Mouse (Mus musculus): ENCODE measurements around the gene Mylk. TPM values are rescaled to one million over a fixed set of nuclear protein-coding genes. Genes with fewer than 3 reads are reported as not detected.
A peak's percentile ranks its signal among the peaks of the same experiment; 100 is the strongest.
"Not testable (repeated sequence)": the region's sequence is repeated elsewhere in the genome, so short reads cannot be mapped to it uniquely, and the experiment has no call there.

The Mylk gene
- polyA plus RNA-seq (2012; ENCODE audit: insufficient read depth, insufficient read length, missing spikeins): 1.0 and 1.3 TPM in 2 replicates

DNA sequence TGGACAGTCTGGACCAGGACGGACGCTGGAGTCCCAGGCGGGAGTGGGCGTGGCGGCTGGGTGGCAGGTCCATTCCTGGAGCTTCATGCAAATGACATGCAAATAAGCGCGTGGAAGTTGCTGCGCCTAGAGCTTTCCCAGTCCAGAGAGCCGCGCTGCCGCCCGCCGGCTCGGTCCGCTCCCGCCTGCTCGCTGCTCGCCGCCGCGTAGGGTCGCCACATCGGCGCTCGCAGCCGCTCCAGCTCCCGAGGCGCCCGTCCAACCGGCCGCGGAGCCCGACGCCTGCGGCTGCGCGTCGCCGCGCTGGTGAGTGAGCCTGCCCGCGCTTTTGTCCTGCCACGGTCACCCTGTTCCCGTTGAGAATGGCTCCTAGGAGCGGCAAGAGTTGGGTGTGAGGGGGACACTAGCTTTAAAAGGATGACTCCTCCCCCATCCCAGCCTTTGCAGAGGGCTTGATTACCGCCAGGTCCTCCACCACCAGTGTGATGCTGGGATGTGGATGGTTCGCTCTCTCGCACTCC is at the start of gene Mylk:
Gene Mylk (plus strand): TSS at position 146 of the 521 bp plus-strand sequence.
- TF ChIP-seq CTCF (IDR thresholded peaks at IDR 0.05; ENCODE audit: low read depth, low read length): no peak
- no peak for TF ChIP-seq POLR2A (IDR thresholded peaks at IDR 0.05; ENCODE audit: borderline replicate concordance, low read depth, low read length)
- no peaks in the 10 kb centered on the region for H3K4me1 ChIP-seq (ENCODE audit: control insufficient read depth, insufficient read depth, low read length)
- H3K27ac ChIP-seq (ENCODE audit: insufficient read depth, low read depth, low read length): no peak within 1 kb of the TSS
- peak within 1 kb of the TSS; percentile 46 for H3K4me3 ChIP-seq (ENCODE audit: insufficient read depth, low read length)

DNA sequence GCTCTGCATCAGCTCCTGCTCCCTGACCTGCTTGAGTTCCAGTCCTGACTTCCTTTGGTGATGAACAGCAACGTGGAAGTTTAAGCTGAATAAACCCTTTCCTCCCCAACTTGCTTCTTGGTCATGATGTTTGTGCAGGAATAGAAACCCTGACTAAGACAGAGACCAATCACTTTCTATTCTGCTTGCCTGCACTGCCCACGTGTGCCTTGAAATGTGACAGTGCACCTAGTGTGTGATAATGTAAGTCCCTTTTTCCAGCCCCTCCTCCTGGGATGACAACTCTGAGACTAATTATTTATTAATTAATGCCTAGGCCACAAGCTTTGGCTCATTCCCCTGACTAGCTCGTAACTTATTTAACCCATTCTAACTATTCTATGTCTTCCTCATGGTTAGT is 46.3 kb upstream of the Mylk start:
- not testable (repeated sequence) for H3K27ac ChIP-seq (ENCODE audit: insufficient read depth, low read depth, low read length); H3K4me3 ChIP-seq (ENCODE audit: insufficient read depth, low read length); H3K4me1 ChIP-seq (ENCODE audit: control insufficient read depth, insufficient read depth, low read length)

DNA sequence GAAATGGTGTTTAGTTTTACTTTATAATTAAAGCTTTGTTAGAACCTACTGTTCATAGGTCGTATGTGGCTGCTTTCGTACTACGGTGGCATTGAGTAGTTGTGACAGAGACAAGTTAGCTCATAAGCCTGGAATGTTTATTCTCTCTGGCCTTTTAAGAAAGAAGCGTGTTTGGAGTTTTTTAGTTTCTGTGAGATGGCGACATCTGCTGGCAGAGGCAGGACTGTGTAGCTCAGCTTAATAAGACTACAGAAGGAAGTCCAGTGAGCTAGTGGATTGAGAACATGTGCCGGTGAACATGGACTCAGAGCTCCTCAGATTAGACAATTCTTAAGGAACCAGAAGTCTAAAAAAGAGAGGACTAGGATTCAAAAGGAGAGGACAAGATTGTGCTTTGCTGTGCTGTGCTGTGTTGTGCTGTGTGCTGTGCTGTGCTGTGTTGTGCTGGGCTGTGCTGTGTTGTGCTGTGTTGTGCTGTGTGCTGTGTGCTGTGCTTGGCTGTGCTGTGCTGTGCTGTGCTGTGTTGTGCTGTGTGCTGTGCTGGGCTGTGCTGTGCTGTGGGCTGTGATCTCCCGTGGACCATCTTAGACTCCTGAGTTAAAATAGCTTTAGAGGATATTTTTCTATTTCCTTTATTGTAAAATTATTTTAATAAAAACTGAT is 44.7 kb upstream of the Mylk start:
- Histone ChIP-seq H3K4me1 (ENCODE audit: control insufficient read depth, insufficient read depth, low read length) (no peaks in the 10 kb centered on the region; the same call in 1 of the 2 replicates), H3K4me3 (ENCODE audit: insufficient read depth, low read length) (no peak overlapping the region), H3K27ac (ENCODE audit: insufficient read depth, low read depth, low read length) (no peak overlapping the region)
- no peak for TF ChIP-seq CTCF (IDR thresholded peaks at IDR 0.05; ENCODE audit: low read depth, low read length)
- TF ChIP-seq POLR2A (IDR thresholded peaks at IDR 0.05; ENCODE audit: borderline replicate concordance, low read depth, low read length): no peak

DNA sequence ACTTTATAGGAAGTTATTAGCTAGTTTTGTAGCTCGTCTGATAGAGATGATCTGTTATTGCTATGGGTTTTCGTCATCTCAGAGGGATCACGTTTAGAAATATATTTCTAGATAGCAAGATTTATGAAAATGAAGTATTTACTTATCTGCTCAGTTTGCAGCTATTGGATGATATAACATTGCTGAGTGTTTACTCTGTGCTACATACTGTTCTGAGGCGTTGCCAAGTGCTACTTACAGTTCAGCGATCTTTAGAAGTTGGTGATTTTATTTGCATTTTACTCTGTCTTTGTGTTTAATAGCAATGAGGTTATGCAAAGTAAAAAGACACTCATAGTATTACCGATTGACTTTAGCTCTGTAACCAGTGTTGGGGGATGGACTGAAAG is 44.2 kb upstream of the Mylk start:
- H3K4me3 ChIP-seq (ENCODE audit: insufficient read depth, low read length): no peak overlapping the region
- no peak overlapping the region for H3K27ac ChIP-seq (ENCODE audit: insufficient read depth, low read depth, low read length)
- TF ChIP-seq POLR2A (IDR thresholded peaks at IDR 0.05; ENCODE audit: borderline replicate concordance, low read depth, low read length) (no peak), CTCF (IDR thresholded peaks at IDR 0.05; ENCODE audit: low read depth, low read length) (no peak)
- no peaks in the 10 kb centered on the region; the same call in 1 of the 2 replicates for H3K4me1 ChIP-seq (ENCODE audit: control insufficient read depth, insufficient read depth, low read length)

DNA sequence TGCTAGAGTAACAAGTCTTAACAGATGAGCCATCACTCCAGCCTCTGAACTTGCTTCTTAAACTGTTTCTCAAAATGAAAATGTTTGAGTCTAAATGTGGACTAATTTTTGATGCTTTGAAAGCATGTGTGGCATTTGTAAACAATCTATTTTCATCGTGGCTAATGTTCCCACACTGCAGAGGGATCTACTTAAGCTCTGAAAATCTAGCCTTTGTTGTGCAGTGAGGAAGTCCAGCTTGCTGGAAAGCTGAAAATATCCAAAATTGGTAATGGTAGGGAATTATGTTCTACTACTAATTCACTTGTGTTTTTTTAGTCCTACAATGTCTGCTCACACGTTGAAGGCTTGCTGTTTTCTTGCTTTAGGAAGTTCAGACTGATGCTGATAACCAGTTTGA is 39.0 kb upstream of the Mylk start:
- no peak overlapping the region for H3K27ac ChIP-seq (ENCODE audit: insufficient read depth, low read depth, low read length)
- no peaks in the 10 kb centered on the region for H3K4me1 ChIP-seq (ENCODE audit: control insufficient read depth, insufficient read depth, low read length)
- no peak for TF ChIP-seq CTCF (IDR thresholded peaks at IDR 0.05; ENCODE audit: low read depth, low read length)
- no peak for TF ChIP-seq POLR2A (IDR thresholded peaks at IDR 0.05; ENCODE audit: borderline replicate concordance, low read depth, low read length)
- H3K4me3 ChIP-seq (ENCODE audit: insufficient read depth, low read length): no peak overlapping the region

DNA sequence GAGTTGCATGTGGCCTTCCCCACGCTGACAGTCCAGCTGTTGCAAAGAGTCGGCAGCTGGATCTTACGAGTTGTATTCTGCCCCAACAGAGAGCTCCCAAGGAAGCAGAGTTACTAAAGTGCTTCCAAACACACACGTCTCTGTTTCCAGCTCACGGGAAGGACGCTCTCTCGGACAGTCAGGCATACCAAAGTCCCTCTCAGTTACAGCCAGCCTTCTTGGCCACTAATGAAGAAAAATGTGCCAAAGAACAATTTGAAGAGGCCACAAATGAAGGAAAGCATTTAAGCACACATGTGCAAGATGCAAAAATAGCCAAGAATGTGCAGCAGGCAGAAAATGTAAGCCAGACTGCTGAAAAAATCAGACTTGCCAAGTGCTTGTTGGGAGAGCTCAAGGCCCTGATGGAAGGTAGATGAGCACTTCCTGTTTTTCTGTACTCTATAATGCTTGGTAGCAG is 38.5 kb upstream of the Mylk start:
- no peaks in the 10 kb centered on the region for H3K4me1 ChIP-seq (ENCODE audit: control insufficient read depth, insufficient read depth, low read length)
- H3K27ac ChIP-seq (ENCODE audit: insufficient read depth, low read depth, low read length): no peak overlapping the region
- no peak overlapping the region for H3K4me3 ChIP-seq (ENCODE audit: insufficient read depth, low read length)
- no peak for TF ChIP-seq POLR2A (IDR thresholded peaks at IDR 0.05; ENCODE audit: borderline replicate concordance, low read depth, low read length)
- TF ChIP-seq CTCF (IDR thresholded peaks at IDR 0.05; ENCODE audit: low read depth, low read length): no peak

DNA sequence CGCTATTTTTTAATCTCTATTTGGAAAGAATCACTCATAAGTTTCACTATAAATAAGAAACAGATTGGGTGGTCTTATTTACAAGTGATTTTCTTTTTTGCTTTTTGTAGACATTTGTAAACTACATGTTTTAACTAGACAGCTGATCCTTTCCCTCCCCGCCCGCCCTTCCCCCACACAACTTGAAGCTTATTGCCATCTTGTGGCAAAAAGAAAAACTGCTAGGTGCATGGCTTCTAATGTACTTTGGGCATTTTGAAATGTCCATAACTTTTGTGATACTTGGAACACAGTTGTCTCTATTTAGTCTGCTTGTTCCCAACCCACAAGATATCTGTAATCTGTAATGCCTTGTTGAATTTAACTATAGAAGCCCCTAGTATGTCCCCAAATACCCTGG is 33.5 kb upstream of the Mylk start:
- Histone ChIP-seq H3K4me1 (ENCODE audit: control insufficient read depth, insufficient read depth, low read length) (no peaks in the 10 kb centered on the region), H3K27ac (ENCODE audit: insufficient read depth, low read depth, low read length) (no peak overlapping the region), H3K4me3 (ENCODE audit: insufficient read depth, low read length) (no peak overlapping the region)
- 0 out of 2 replicates have a peak, but pooled peaks have one; percentile 23 for TF ChIP-seq CTCF (IDR thresholded peaks at IDR 0.05; ENCODE audit: low read depth, low read length)
- no peak for TF ChIP-seq POLR2A (IDR thresholded peaks at IDR 0.05; ENCODE audit: borderline replicate concordance, low read depth, low read length)

DNA sequence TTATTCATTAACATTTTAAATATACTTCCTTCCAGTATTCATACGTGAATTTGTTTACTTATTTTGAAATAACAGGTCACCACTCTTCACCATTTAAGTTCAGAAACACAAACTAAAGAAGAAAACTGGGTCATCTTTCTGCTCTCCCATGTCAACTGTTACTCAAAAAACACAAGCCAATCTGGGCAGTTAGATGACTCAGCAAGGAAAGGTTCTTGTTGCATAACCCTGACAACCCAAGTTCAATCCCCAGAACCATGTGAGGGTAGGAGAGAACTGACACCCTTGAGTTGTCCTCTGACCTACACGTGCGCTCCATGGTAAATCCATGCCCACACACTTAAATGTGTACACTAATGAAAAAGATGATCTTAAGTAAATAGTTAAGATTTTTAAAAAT is 19.9 kb upstream of the Mylk start:
- Histone ChIP-seq H3K4me1 (ENCODE audit: control insufficient read depth, insufficient read depth, low read length) (no peaks in the 10 kb centered on the region), H3K4me3 (ENCODE audit: insufficient read depth, low read length) (no peak overlapping the region), H3K27ac (ENCODE audit: insufficient read depth, low read depth, low read length) (no peak overlapping the region)
- no peak for TF ChIP-seq POLR2A (IDR thresholded peaks at IDR 0.05; ENCODE audit: borderline replicate concordance, low read depth, low read length)
- TF ChIP-seq CTCF (IDR thresholded peaks at IDR 0.05; ENCODE audit: low read depth, low read length): no peak

DNA sequence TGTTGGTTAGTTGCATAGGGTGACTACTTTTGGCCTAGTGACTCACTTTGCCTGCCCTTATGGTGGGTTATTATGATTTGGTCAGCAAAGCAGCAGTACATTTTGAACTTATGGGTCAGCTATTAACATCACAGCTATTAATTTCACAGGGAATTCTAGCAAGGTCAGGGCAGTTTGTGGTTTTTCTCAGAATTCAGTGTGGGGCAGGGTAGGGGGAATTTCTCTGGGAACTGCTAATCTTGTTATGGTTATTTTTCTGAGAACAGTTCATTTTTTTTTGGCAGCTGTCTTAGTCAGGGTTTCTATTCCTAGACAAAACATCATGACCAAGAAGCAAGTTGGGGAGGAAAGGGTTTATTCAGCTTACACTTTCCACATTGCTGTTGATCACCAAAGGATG is 16.4 kb upstream of the Mylk start:
- H3K4me3 ChIP-seq (ENCODE audit: insufficient read depth, low read length); H3K4me1 ChIP-seq (ENCODE audit: control insufficient read depth, insufficient read depth, low read length); H3K27ac ChIP-seq (ENCODE audit: insufficient read depth, low read depth, low read length): not testable (repeated sequence)

DNA sequence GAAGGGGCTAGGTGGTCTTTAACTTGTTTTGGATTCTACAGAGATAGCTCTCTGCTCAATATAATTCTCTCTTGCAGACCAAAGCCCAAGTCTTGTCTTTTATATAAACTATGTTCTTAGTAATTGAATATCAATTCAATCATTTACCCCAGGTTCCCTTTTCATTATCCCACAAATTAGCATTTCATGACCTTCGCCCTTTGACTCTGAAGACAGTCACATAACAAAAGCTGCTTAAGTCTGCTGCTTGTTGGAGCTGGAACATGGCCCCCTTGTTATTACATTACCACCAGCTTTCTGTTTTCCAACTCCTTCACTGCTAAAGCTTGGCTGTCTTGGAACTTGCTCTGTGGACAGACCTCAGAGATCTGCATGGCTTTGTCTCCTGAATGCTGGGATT is 15.6 kb upstream of the Mylk start:
- H3K27ac ChIP-seq (ENCODE audit: insufficient read depth, low read depth, low read length): no peak overlapping the region
- no peaks in the 10 kb centered on the region for H3K4me1 ChIP-seq (ENCODE audit: control insufficient read depth, insufficient read depth, low read length)
- H3K4me3 ChIP-seq (ENCODE audit: insufficient read depth, low read length): no peak overlapping the region
- TF ChIP-seq CTCF (IDR thresholded peaks at IDR 0.05; ENCODE audit: low read depth, low read length) (no peak), POLR2A (IDR thresholded peaks at IDR 0.05; ENCODE audit: borderline replicate concordance, low read depth, low read length) (no peak)
